Mouse (Mus musculus) left cerebral cortex, postnatal 4 days (tissue): ENCODE results near the gene Dnajb13. TPM values are rescaled to one million over a fixed set of nuclear protein-coding genes. Genes with fewer than 3 reads are reported as not detected.
"Not testable (repeated sequence)": the region's sequence is repeated elsewhere in the genome, so short reads cannot be mapped to it uniquely, and the experiment has no call there.

Experiments used
- DNase-seq: peaks from one replicate; pipeline ENCODE4 v3.0.0-alpha.2; 2022
- intact Hi-C: fragments of 180-260 bp; cut with DNase I; formaldehyde crosslinking; loops from one replicate; pipeline ENCODE4 v1.15.1; 2025
- total RNA-seq, 2 experiments: library from RNA; stranded (reverse); gene quantifications; 2 replicates each; pipeline ENCODE4 v1.2.3; 2021

The Dnajb13 gene
- total RNA-seq, 2 experiments from 2014 or later, result 0.38 to 0.62 TPM

- intact Hi-C loops, result no loop called here
These were observed 22.2 kb downstream of the Dnajb13 start for GRCm38 (mm10) chr7:100492391-100493116.

DNA sequence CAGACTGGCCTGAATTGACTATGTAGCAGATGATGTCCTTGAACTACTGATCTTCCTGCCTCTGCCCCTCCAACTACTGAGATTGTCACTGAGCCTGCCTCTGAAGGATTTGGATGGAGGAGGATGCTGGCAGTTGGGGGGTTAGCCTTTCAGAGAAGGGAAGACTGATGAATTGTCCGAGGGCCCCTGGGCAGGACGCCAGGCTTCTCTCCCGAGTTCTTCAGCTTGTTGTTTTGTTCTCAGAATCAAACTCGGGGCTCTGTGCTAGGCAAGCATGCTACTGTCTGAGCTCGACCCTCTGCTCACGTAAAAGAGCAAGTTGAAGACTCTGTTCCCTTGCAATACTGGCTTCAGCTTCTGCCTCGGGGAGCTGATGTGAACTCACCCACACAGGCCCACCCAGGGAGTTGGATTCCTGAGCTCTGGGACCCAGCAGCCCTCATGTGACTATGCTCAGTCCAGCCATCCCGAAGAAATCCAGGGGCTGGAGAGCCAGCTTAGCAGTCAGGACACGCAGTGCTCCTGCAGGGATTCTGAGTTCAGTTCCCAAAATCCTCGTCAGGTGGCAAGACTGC lies 26.2 kb downstream of the Dnajb13 start:
- intact Hi-C loops, result no loop called here
- DNase-seq, result peak; percentile 68

More at GRCm38 (mm10) chr7:100492391-100493116, 22.2 kb downstream of the Dnajb13 start:
- DNase-seq, result peak; percentile 30

- no peak for DNase-seq
- intact Hi-C loops, result no loop called here
These were observed 27.5 kb downstream of the Dnajb13 start for GRCm38 (mm10) chr7:100487301-100487700.

GRCm38 (mm10) chr7:100484493-100484892 lies 30.3 kb downstream of the Dnajb13 start:
- intact Hi-C loops, result no loop called here
- no peak for DNase-seq

GRCm38 (mm10) chr7:100482046-100482445 lies 32.7 kb downstream of the Dnajb13 start:
- intact Hi-C loops, DNase-seq: not testable (repeated sequence)

- intact Hi-C loops, result no loop called here
- DNase-seq, result no peak
These were observed 34.6 kb downstream of the Dnajb13 start for GRCm38 (mm10) chr7:100480175-100480574.

DNA sequence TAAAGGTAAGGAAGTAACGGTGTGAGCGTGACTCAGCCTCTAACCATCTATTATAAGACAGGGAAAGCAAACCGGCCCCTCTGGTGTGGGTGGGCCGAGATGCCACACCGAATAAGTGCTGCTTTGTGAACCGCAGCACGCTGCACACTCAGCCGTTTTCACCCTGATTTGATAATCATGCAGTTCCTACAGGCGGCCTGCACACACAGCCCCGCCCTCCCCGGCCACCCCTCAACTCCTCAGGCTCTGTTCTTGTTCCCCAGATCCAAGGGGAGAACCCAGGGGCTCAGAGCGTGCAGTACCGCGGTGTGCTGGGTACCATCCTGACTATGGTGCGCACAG lies 35.0 kb downstream of the Dnajb13 start:
- DNase-seq, result peak; percentile 35
- intact Hi-C loops, result no loop called here

- DNase-seq, result peak; percentile 67
- intact Hi-C loops, result no loop called here
These were observed 35.5 kb downstream of the Dnajb13 start for GRCm38 (mm10) chr7:100479100-100479822.

- intact Hi-C loops, result no loop called here
- peak; percentile 27 for DNase-seq
These were observed 40.1 kb downstream of the Dnajb13 start for GRCm38 (mm10) chr7:100474680-100475079.

- no peak for DNase-seq
- intact Hi-C loops, result no loop called here
These were observed 40.8 kb downstream of the Dnajb13 start for GRCm38 (mm10) chr7:100473846-100474454.

GRCm38 (mm10) chr7:100472777-100473176 lies 42.0 kb downstream of the Dnajb13 start, which contains the start of gene Ucp3:
Ucp3 (plus strand) TSS chr7:100472990.
- no peak for DNase-seq
- intact Hi-C loops, result no loop called here

GRCm38 (mm10) chr7:100471407-100471797 lies 43.4 kb downstream of the Dnajb13 start:
- no peak for DNase-seq
- intact Hi-C loops, result no loop called here

DNA sequence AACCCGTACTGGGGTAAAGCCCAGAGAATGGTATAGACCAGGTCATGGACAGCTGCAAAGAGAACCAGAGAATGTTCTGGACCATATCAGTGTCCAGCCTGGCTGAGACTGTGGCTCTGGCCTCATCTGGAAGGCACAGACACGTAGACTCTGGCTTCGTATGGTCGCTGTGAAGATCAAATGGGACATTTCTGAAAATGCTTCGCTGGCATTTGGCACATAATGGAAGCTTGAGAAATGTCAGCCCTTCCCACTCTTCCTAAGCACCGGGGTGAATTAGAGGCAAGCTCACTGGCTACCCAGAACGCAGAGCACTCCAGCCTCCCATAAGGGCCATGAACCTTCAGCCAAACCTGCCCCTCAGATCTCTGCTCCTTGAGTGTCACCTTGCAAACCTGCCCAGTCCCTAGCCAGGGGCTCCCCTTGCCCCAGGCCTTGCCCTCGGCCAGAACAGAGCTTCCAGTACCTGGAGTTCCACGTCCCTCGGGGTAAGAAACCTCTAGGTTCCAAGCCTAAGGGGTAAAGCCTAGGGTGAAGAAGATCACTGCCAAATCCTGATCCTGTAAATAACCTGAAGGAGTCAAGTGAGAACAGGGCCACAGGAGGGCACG lies 43.9 kb downstream of the Dnajb13 start:
- intact Hi-C loops, result no loop called here
- DNase-seq, result no peak

GRCm38 (mm10) chr7:100469502-100469901 lies 45.3 kb downstream of the Dnajb13 start:
- no peak for DNase-seq
- intact Hi-C loops, result no loop called here

GRCm38 (mm10) chr7:100468761-100469160 lies 46.0 kb downstream of the Dnajb13 start:
- no peak for DNase-seq
- intact Hi-C loops, result no loop called here

DNA sequence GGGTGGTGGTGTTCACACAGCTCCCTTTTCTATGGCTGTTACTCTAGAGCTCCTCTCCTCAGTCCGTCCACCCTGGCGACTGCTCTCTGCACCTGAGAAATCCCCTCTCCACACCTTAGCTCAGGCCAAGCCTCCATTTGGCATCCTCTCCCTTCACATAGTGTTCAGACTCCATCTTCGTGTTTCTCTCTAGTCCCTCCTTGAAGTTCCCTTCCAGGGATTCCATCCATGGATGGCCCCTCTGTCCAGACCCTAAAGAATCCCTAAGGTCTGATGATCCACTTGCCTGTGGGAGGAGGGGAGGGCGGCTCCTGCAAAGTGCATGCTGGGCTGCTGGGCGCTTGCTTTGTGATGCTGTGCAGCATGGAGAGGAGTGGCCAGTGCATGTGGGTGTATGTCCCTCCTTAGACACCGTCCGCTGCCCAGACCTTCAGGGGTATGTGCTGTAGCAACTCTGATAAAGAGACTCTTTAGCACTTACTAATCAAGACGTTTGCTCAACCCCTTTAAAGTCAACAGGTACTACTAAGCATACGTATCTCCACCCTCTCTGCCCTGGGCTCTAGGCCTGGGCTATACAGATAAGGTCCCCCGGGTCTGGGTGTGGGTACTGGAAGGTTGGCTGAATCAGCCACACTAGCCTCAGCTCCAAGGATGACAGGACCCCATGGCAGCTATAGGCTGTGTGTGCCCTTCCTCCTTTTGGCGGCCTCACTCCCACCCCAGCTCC lies 47.8 kb downstream of the Dnajb13 start:
- intact Hi-C loops, result no loop called here
- DNase-seq, result no peak

- DNase-seq, result peak; percentile 54
- intact Hi-C loops, result no loop called here
These were observed 49.0 kb downstream of the Dnajb13 start for GRCm38 (mm10) chr7:100465656-100466309.

GRCm38 (mm10) chr7:100465248-100465647 lies 49.5 kb downstream of the Dnajb13 start:
- intact Hi-C loops, result no loop called here
- no peak for DNase-seq

DNA sequence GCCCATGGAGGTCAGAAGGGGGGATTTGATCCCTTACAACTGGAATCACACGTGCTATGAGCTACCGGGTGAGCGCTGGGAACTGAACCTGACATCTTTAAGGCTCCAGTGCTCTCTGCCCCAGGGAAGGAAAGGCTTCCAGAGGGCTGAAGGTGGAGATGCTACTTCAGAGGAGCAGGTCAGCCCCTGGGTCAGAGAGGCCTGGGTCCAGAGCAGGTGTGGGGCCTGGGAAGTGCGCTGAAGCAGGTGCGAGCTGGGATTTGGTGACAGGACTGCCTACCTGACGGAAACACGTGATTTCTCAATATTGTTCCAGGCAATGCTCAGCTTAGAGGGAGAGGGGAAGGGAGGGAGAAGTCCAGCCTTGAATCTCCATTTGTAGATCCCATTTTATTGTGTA lies 50.5 kb downstream of the Dnajb13 start:
- intact Hi-C loops, result no loop called here
- no peak for DNase-seq

GRCm38 (mm10) chr7:100463757-100464156 lies 51.0 kb downstream of the Dnajb13 start:
- intact Hi-C loops, result no loop called here
- no peak for DNase-seq
